Mouse (Mus musculus): ENCODE results near the gene Pigl.

GRCm38 (mm10) chr11:62507683-62508082 lies 49.4 kb downstream of the Pigl start:
- no peak for TF ChIP-seq POLR2A (IDR thresholded peaks at IDR 0.05; ENCODE audit: insufficient read depth, low read depth, low read length)
- no peak for TF ChIP-seq EP300 (IDR thresholded peaks at IDR 0.05; ENCODE audit: insufficient read depth, low read depth, low read length)
- TF ChIP-seq CTCF (IDR thresholded peaks at IDR 0.05), result no peak

All from heart, adult 2 months (tissue).